In the genomic region with DNA sequence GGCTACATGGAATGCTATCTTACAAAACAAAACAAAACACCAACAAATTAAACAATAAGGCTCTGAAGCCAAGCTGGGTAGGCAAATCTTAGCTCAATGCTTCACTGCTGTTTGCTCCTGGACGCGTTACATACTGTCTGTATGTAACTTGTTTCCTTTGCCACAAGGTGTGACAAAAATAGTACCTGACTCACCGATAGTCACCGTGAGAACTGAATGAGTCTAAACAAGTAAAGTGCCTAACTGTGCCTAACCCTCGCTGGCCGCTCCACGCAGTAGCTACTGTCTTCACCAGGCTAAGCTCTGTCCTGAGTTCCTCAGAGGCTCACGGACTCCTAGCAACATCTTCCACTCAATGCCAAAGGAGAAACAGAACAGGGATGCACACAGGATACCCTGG, we compare ENCODE assay signal across 8 mouse cellular contexts. TPM values are rescaled to one million over a fixed set of nuclear protein-coding genes. Genes with fewer than 3 reads are reported as not detected.
DNase-seq lines count a peak whose midpoint lies in the region; ATAC-seq and TF ChIP-seq lines count a peak whose summit lies in the region.

No protein-coding gene starts in this region.

- peaks cover 7% of the 10 kb centered on the region; the same call in 1 of the 2 replicates for H3K4me1 ChIP-seq in cortical plate, adult 2 months (ENCODE audit: control insufficient read depth, insufficient read depth, low read length)
- H3K4me1 ChIP-seq in heart, postnatal 0 days (ENCODE audit: control insufficient read depth, insufficient read depth): peaks cover 41% of the 10 kb centered on the region
- H3K4me1 ChIP-seq in midbrain, embryonic 14.5 days (ENCODE audit: control insufficient read depth, insufficient read depth, low read length): peaks cover 25% of the 10 kb centered on the region
- peaks cover 3% of the 10 kb centered on the region for H3K4me1 ChIP-seq in liver, embryonic 11.5 days (replicated peaks; ENCODE audit: control insufficient read depth, insufficient read depth, low read length)

- no peak for TF ChIP-seq EP300 in heart, postnatal 0 days (IDR thresholded peaks at IDR 0.05; ENCODE audit: low read depth)

- no peaks in the 10 kb centered on the region for H3K9me3 ChIP-seq in heart, postnatal 0 days (replicated peaks; ENCODE audit: control insufficient read depth, low read length)
- no peaks in the 10 kb centered on the region for H3K9me3 ChIP-seq in midbrain, embryonic 14.5 days (ENCODE audit: control insufficient read depth, low read length)
- H3K9me3 ChIP-seq in liver, embryonic 11.5 days (ENCODE audit: control insufficient read depth, low read length): no peaks in the 10 kb centered on the region

- peak; percentile 33 for DNase-seq in heart, adult 8-10 months (ENCODE audit: low spot score)
- no peak for DNase-seq in heart, postnatal 4 days
- DNase-seq in heart, postnatal 0 days (ENCODE audit: low spot score): peak; percentile 64
- DNase-seq in midbrain, embryonic 14.5 days: no peak
- DNase-seq in left cerebral cortex, adult 8-10 months (ENCODE audit: low spot score in 2 of 2): no peak
- no peak for DNase-seq in adrenal gland, adult 8-10 months
- DNase-seq in liver, embryonic 11.5 days (ENCODE audit: low spot score): no peak

- H3K9ac ChIP-seq in heart, postnatal 0 days (replicated peaks; ENCODE audit: low read depth, low read length): no peak overlapping the region
- peak overlapping the region; percentile 23; the same call in 1 of the 2 replicates for H3K9ac ChIP-seq in midbrain, embryonic 14.5 days (replicated peaks; ENCODE audit: low read length)
- no peak overlapping the region for H3K9ac ChIP-seq in liver, embryonic 11.5 days (ENCODE audit: low read depth, low read length)

- ATAC-seq in heart, postnatal 0 days (ENCODE audit: insufficient read depth, low read depth): no peak
- ATAC-seq in midbrain, embryonic 14.5 days (ENCODE audit: low FRiP score, low TSS enrichment): no peak
- ATAC-seq in liver, embryonic 11.5 days (replicated peaks; ENCODE audit: low FRiP score): no peak

- peaks cover 36% of the 10 kb centered on the region for H3K36me3 ChIP-seq in heart, postnatal 0 days (replicated peaks; ENCODE audit: control insufficient read depth, insufficient read depth, low read length)
- peaks cover 34% of the 10 kb centered on the region for H3K36me3 ChIP-seq in midbrain, embryonic 14.5 days (ENCODE audit: control insufficient read depth, insufficient read depth, low read length)
- H3K36me3 ChIP-seq in liver, embryonic 11.5 days (ENCODE audit: control insufficient read depth, insufficient read depth, low read length): peaks cover 9% of the 10 kb centered on the region

- WGBS in heart, postnatal 0 days: 29% methylated on average over 8 of the region's 8 CpGs
- 90% methylated on average over 8 of the region's 8 CpGs for WGBS in midbrain, embryonic 14.5 days
- WGBS in liver, embryonic 11.5 days: 84% methylated on average over 8 of the region's 8 CpGs

- peak overlapping the region; percentile 76 for H3K4me2 ChIP-seq in heart, postnatal 0 days (ENCODE audit: low read depth, low read length)
- H3K4me2 ChIP-seq in midbrain, embryonic 14.5 days (ENCODE audit: low read length): peak overlapping the region; percentile 60
- no peak overlapping the region for H3K4me2 ChIP-seq in liver, embryonic 11.5 days

- H3K27me3 ChIP-seq in heart, postnatal 0 days (ENCODE audit: control insufficient read depth, insufficient read depth, low read length): no peaks in the 10 kb centered on the region
- no peaks in the 10 kb centered on the region for H3K27me3 ChIP-seq in midbrain, embryonic 14.5 days (ENCODE audit: control insufficient read depth, insufficient read depth, low read length)
- peaks cover 22% of the 10 kb centered on the region for H3K27me3 ChIP-seq in liver, embryonic 11.5 days (replicated peaks; ENCODE audit: control insufficient read depth, insufficient read depth, low read length)

- no peak for TF ChIP-seq POLR2A in cortical plate, adult 2 months (IDR thresholded peaks at IDR 0.05; ENCODE audit: extremely low read depth, insufficient read depth, low read length)

- TF ChIP-seq CTCF in cortical plate, adult 2 months (IDR thresholded peaks at IDR 0.05; ENCODE audit: extremely low read depth, insufficient read depth, low read length): no peak
- no peak for TF ChIP-seq CTCF in heart, postnatal 0 days (IDR thresholded peaks at IDR 0.05; ENCODE audit: low read depth)

- H3K4me3 ChIP-seq in cortical plate, adult 2 months (ENCODE audit: insufficient read depth, low read length): peak overlapping the region; percentile 14; the same call in 1 of the 2 replicates
- H3K4me3 ChIP-seq in heart, postnatal 0 days (ENCODE audit: low read depth, low read length): peak overlapping the region; percentile 7
- H3K4me3 ChIP-seq in midbrain, embryonic 14.5 days (replicated peaks; ENCODE audit: low read depth, low read length): no peak overlapping the region
- H3K4me3 ChIP-seq in liver, embryonic 11.5 days (ENCODE audit: low read depth, low read length): no peak overlapping the region

- no peak overlapping the region for H3K27ac ChIP-seq in cortical plate, adult 2 months (ENCODE audit: insufficient read depth, low read length)
- H3K27ac ChIP-seq in heart, postnatal 0 days (ENCODE audit: low read depth): peak overlapping the region; percentile 97
- no peak overlapping the region for H3K27ac ChIP-seq in midbrain, embryonic 14.5 days (replicated peaks; ENCODE audit: low read depth, low read length)
- no peak overlapping the region for H3K27ac ChIP-seq in liver, embryonic 11.5 days (ENCODE audit: low read depth, low read length)

RNA-seq across cellular contexts. Expression of a gene that starts 3.5 kb away (rescaled TPM):
- 10 to 100 TPM; 18.2 to 26.3 (median 22.8) TPM for total RNA-seq in heart, adult 8-10 months (2022)
- total RNA-seq in heart, postnatal 4 days (2021): 100 to 1,000 TPM; 111 to 115 TPM
- polyA plus RNA-seq in cortical plate, adult 2 months (2012; rRNA removed): 13.2 and 14.1 TPM in 2 replicates
- 59.8 and 83.8 TPM in 2 replicates for total RNA-seq in heart, postnatal 0 days (2014; rRNA removed; ENCODE audit: low replicate concordance)
- 42.6 and 45.6 TPM in 2 replicates for polyA plus RNA-seq in heart, postnatal 0 days (2015; fragmentation: Nextera tagmentation; extraction: Ambion mirVana)
- polyA plus RNA-seq in midbrain, embryonic 14.5 days (2014; fragmentation: Nextera tagmentation; extraction: Ambion mirVana): 57.2 and 71.5 TPM in 2 replicates
- 10 to 100 TPM; 18.1 to 19.8 (median 18.5) TPM for total RNA-seq in left cerebral cortex, adult 8-10 months (2022)
- total RNA-seq in adrenal gland, adult 8-10 months (2022): 10 to 100 TPM; 27.5 to 33.1 (median 29.3) TPM
- 39.4 and 41.5 TPM in 2 replicates for polyA plus RNA-seq in liver, embryonic 11.5 days (2014; fragmentation: Nextera tagmentation; extraction: Ambion mirVana)

RNA-seq across cellular contexts. Expression of a gene that starts 46.0 kb away (rescaled TPM):
- total RNA-seq in heart, adult 8-10 months (2022): 100 to 1,000 TPM in 3 of 4 experiments, 10 to 100 TPM in 1; 89.2 to 200 (median 123) TPM
- total RNA-seq in heart, postnatal 4 days (2021): 10 to 100 TPM; 26.4 to 33.4 TPM
- polyA plus RNA-seq in cortical plate, adult 2 months (2012; rRNA removed): 22.0 and 22.4 TPM in 2 replicates
- total RNA-seq in heart, postnatal 0 days (2014; rRNA removed; ENCODE audit: low replicate concordance): 36.9 and 52.4 TPM in 2 replicates
- 57.3 and 63.4 TPM in 2 replicates for polyA plus RNA-seq in heart, postnatal 0 days (2015; fragmentation: Nextera tagmentation; extraction: Ambion mirVana)
- 17.3 and 22.1 TPM in 2 replicates for polyA plus RNA-seq in midbrain, embryonic 14.5 days (2014; fragmentation: Nextera tagmentation; extraction: Ambion mirVana)
- 10 to 100 TPM; 21.0 to 24.7 (median 22.5) TPM for total RNA-seq in left cerebral cortex, adult 8-10 months (2022)
- total RNA-seq in adrenal gland, adult 8-10 months (2022): 10 to 100 TPM; 45.8 to 51.1 (median 48.8) TPM
- polyA plus RNA-seq in liver, embryonic 11.5 days (2014; fragmentation: Nextera tagmentation; extraction: Ambion mirVana): 4.7 and 5.7 TPM in 2 replicates

Comparison
In these comparisons a context has a peak if more than half of its experiments do, and no peak if none do; other contexts are left out.
1. DNase-seq: peak in heart, adult 8-10 months (single experiment) and heart, postnatal 0 days (single experiment); none in heart, postnatal 4 days (single experiment), midbrain, embryonic 14.5 days (single experiment), left cerebral cortex, adult 8-10 months (0 of 2), adrenal gland, adult 8-10 months (single experiment) and liver, embryonic 11.5 days (single experiment).
2. H3K4me3 ChIP-seq: peak in cortical plate, adult 2 months (single experiment) and heart, postnatal 0 days (single experiment); none in midbrain, embryonic 14.5 days (single experiment) and liver, embryonic 11.5 days (single experiment).